Mouse (Mus musculus): ENCODE measurements around the gene Vamp3. TPM values are rescaled to one million over a fixed set of nuclear protein-coding genes. Genes with fewer than 3 reads are reported as not detected.

The Vamp3 gene
- total and polyA plus RNA-seq, 3 experiments, result 58.4 to 61.4 TPM; not detected in 1

- Histone ChIP-seq H3K36me3 (ENCODE audit: control insufficient read depth in 1 of 2, insufficient read depth in 2 of 2, low read length in 2 of 2) (no peaks in the 10 kb centered on the region), H3K4me3 (ENCODE audit: control insufficient read depth in 1 of 2, insufficient read depth in 1 of 2, low read depth in 2 of 2, low read length in 2 of 2) (no peak within 1 kb of the TSS), H3K79me2 (ENCODE audit: control insufficient read depth, insufficient read depth, low read length, poor library complexity) (no peaks in the 10 kb centered on the region), H3K9me3 (replicated peaks; ENCODE audit: insufficient read depth, low read length) (no peaks in the 10 kb centered on the region), H3K4me1 (ENCODE audit: control insufficient read depth in 1 of 2, insufficient read depth in 2 of 2, low read length in 2 of 2) (no peaks in the 10 kb centered on the region), H3K27ac (ENCODE audit: control insufficient read depth, low read depth, low read length) (no peak within 1 kb of the TSS), H3K9ac (ENCODE audit: control insufficient read depth, low read depth, low read length, poor library complexity, severe bottlenecking) (no peak within 1 kb of the TSS), H3K27me3 (ENCODE audit: control insufficient read depth in 1 of 2, insufficient read depth in 2 of 2, low read length in 2 of 2) (no peaks in the 10 kb centered on the region)
- no peak for TF ChIP-seq MYB (IDR thresholded peaks at IDR 0.05; ENCODE audit: low read depth, low read length)
- no peak for TF ChIP-seq MAFK (IDR thresholded peaks at IDR 0.05; ENCODE audit: borderline replicate concordance, low read depth, low read length)
- no peak for TF ChIP-seq HCFC1 (IDR thresholded peaks at IDR 0.05; ENCODE audit: low read depth, low read length)
- no peak for TF ChIP-seq SIN3A (IDR thresholded peaks at IDR 0.05; ENCODE audit: low read length)
- TF ChIP-seq RAD21 (IDR thresholded peaks at IDR 0.05; ENCODE audit: low read depth, low read length), result no peak
- no peak for TF ChIP-seq SMC3 (IDR thresholded peaks at IDR 0.05; ENCODE audit: low read depth, low read length)
- no peak for TF ChIP-seq RCOR1 (IDR thresholded peaks at IDR 0.05; ENCODE audit: low read depth, low read length)
- TF ChIP-seq NRF1 (IDR thresholded peaks at IDR 0.05; ENCODE audit: insufficient read depth, low read depth, low read length, poor library complexity, severe bottlenecking), result no peak
- TF ChIP-seq MYC (IDR thresholded peaks at IDR 0.05; ENCODE audit: low read depth, low read length), result no peak
- no peak for TF ChIP-seq ZC3H11A (IDR thresholded peaks at IDR 0.05; ENCODE audit: low read depth, low read length)
- no peak for TF ChIP-seq MAZ (IDR thresholded peaks at IDR 0.05; ENCODE audit: low read depth, low read length)
- no peak for TF ChIP-seq ZKSCAN1 (IDR thresholded peaks at IDR 0.05; ENCODE audit: low read depth, low read length)
- no peak for DNase-seq (ENCODE audit: low read depth, low spot score)
These were observed 31.5 kb upstream of the Vamp3 start, which contains the start of gene Gm13090 for GRCm38 (mm10) chr4:151089270-151089669. Gene Gm13090 (plus strand): TSS chr4:151089570.

GRCm38 (mm10) chr4:151088819-151089218 lies 31.1 kb upstream of the Vamp3 start:
- H3K4me3 ChIP-seq (ENCODE audit: control insufficient read depth in 1 of 2, insufficient read depth in 1 of 2, low read depth in 2 of 2, low read length in 2 of 2), result no peak overlapping the region
- no peak for DNase-seq (ENCODE audit: low read depth, low spot score)
- TF ChIP-seq TAL1 (IDR thresholded peaks at IDR 0.05; ENCODE audit: low read length) (no peak), ZNF384 (IDR thresholded peaks at IDR 0.05; ENCODE audit: low read depth, low read length) (no peak), USF2 (IDR thresholded peaks at IDR 0.05; ENCODE audit: borderline replicate concordance in 1 of 2, insufficient read depth in 1 of 2, low read depth in 1 of 2, low read length in 2 of 2) (no peak), NRF1 (IDR thresholded peaks at IDR 0.05; ENCODE audit: insufficient read depth, low read depth, low read length, poor library complexity, severe bottlenecking) (no peak), RCOR1 (IDR thresholded peaks at IDR 0.05; ENCODE audit: low read depth, low read length) (no peak), ZKSCAN1 (IDR thresholded peaks at IDR 0.05; ENCODE audit: low read depth, low read length) (no peak), MEF2A (IDR thresholded peaks at IDR 0.05; ENCODE audit: extremely low read depth, insufficient replicate concordance, low read depth, low read length, poor library complexity, severe bottlenecking) (no peak), E2F4 (IDR thresholded peaks at IDR 0.05; ENCODE audit: borderline replicate concordance, low read depth, low read length) (no peak), GATA1 (IDR thresholded peaks at IDR 0.05; ENCODE audit: low read depth, low read length) (no peak), TCF12 (IDR thresholded peaks at IDR 0.05; ENCODE audit: low read depth, low read length) (no peak), GABPA (IDR thresholded peaks at IDR 0.05; ENCODE audit: low read depth, low read length) (no peak), EP300 (IDR thresholded peaks at IDR 0.05; ENCODE audit: low read depth in 1 of 2, low read length in 2 of 2) (no peak), MYB (IDR thresholded peaks at IDR 0.05; ENCODE audit: low read depth, low read length) (no peak), NELFE (IDR thresholded peaks at IDR 0.05; ENCODE audit: low read depth, low read length) (no peak), MAZ (IDR thresholded peaks at IDR 0.05; ENCODE audit: low read depth, low read length) (no peak), ELF1 (IDR thresholded peaks at IDR 0.05; ENCODE audit: low read depth, low read length) (no peak), TBP (IDR thresholded peaks at IDR 0.05; ENCODE audit: low read depth, low read length) (no peak)
- H3K79me2 ChIP-seq (ENCODE audit: control insufficient read depth, insufficient read depth, low read length, poor library complexity), result no peaks in the 10 kb centered on the region
- no peaks in the 10 kb centered on the region for H3K27me3 ChIP-seq (ENCODE audit: control insufficient read depth in 1 of 2, insufficient read depth in 2 of 2, low read length in 2 of 2)
- no peak overlapping the region for H3K9ac ChIP-seq (ENCODE audit: control insufficient read depth, low read depth, low read length, poor library complexity, severe bottlenecking)
- H3K36me3 ChIP-seq (ENCODE audit: control insufficient read depth in 1 of 2, insufficient read depth in 2 of 2, low read length in 2 of 2), result no peaks in the 10 kb centered on the region
- no peaks in the 10 kb centered on the region for H3K9me3 ChIP-seq (replicated peaks; ENCODE audit: insufficient read depth, low read length)
- no peak overlapping the region for H3K27ac ChIP-seq (ENCODE audit: control insufficient read depth, low read depth, low read length)
- H3K4me1 ChIP-seq (ENCODE audit: control insufficient read depth in 1 of 2, insufficient read depth in 2 of 2, low read length in 2 of 2), result no peaks in the 10 kb centered on the region

All from MEL (cell line).